Mouse (Mus musculus) liver, embryonic 15.5 days (tissue): ENCODE results near the gene Arl2. TPM values are rescaled to one million over a fixed set of nuclear protein-coding genes. Genes with fewer than 3 reads are reported as not detected.

ENCODE experiments used
- polyA plus RNA-seq: library from polyadenylated mRNA; unstranded; fragments of >200 nt; fragmentation: Nextera tagmentation; extraction: Ambion mirVana; gene quantifications from 2 replicates; pipeline ENCODE4 v1.2.1, GENCODE M21; 2015

Arl2 gene
- polyA plus RNA-seq, 1 experiment from 2014 or later = 28.8 TPM

Other genes with a start within 250 kb of the Arl2 start
- 2.8 and 2.9 TPM in 2 replicates for gene Tigd3, start 247.4 kb downstream of the Arl2 start, polyA plus RNA-seq
- 52.7 and 59.4 TPM in 2 replicates for gene Dpf2, start 228.5 kb downstream of the Arl2 start, polyA plus RNA-seq
- 2.9 and 3.1 TPM in 2 replicates for gene Cdc42ep2, start 216.7 kb downstream of the Arl2 start, polyA plus RNA-seq
- gene Pola2, start 177.3 kb downstream of the Arl2 start, polyA plus RNA-seq = 53.8 and 58.9 TPM in 2 replicates
- gene Slc22a20, start 155.4 kb downstream of the Arl2 start, polyA plus RNA-seq = 0.05 TPM in 1 of 2 replicates, not detected in the other
- gene Capn1, start 125.7 kb downstream of the Arl2 start, polyA plus RNA-seq = 25.1 and 26.1 TPM in 2 replicates
- gene Syvn1, start 95.0 kb downstream of the Arl2 start, polyA plus RNA-seq = 13.3 and 17.3 TPM in 2 replicates
- gene Mrpl49, start 83.8 kb downstream of the Arl2 start, polyA plus RNA-seq = 39.5 and 41.8 TPM in 2 replicates
- gene Fau, start 83.7 kb downstream of the Arl2 start, polyA plus RNA-seq = 401 and 446 TPM in 2 replicates
- 19.1 and 19.5 TPM in 2 replicates for gene Znhit2, start 80.4 kb downstream of the Arl2 start, polyA plus RNA-seq
- gene Tm7sf2, start 73.2 kb downstream of the Arl2 start, polyA plus RNA-seq = 49.1 and 50.2 TPM in 2 replicates
- gene Vps51, start 64.3 kb downstream of the Arl2 start, polyA plus RNA-seq = 27.3 and 30.8 TPM in 2 replicates
- not detected in 2 replicates for gene Tmem262, start 61.5 kb downstream of the Arl2 start, polyA plus RNA-seq
- 0.48 and 0.67 TPM in 2 replicates for gene Gm28374, start 59.3 kb downstream of the Arl2 start, polyA plus RNA-seq
- gene Zfpl1, start 56.6 kb downstream of the Arl2 start, polyA plus RNA-seq = 19.7 and 24.4 TPM in 2 replicates
- 34.5 and 35.4 TPM in 2 replicates for gene Cdca5, start 56.6 kb downstream of the Arl2 start, polyA plus RNA-seq
- gene AC131692.1, start 47.1 kb downstream of the Arl2 start, polyA plus RNA-seq = 0.23 and 0.25 TPM in 2 replicates
- gene Naaladl1, start 35.8 kb downstream of the Arl2 start, polyA plus RNA-seq = 3.5 and 3.7 TPM in 2 replicates
- gene Sac3d1, start 22.9 kb downstream of the Arl2 start, polyA plus RNA-seq = 23.2 and 24.0 TPM in 2 replicates
- gene Snx15, start 13.2 kb downstream of the Arl2 start, polyA plus RNA-seq = 58.5 and 66.0 TPM in 2 replicates
- gene Batf2, start 565 bp downstream of the Arl2 start, polyA plus RNA-seq = 0.17 and 0.44 TPM in 2 replicates
- not detected in 2 replicates for gene Majin, start 42.8 kb upstream of the Arl2 start, polyA plus RNA-seq
- 0.15 and 0.28 TPM in 2 replicates for gene Gpha2, start 84.8 kb upstream of the Arl2 start, polyA plus RNA-seq
- gene Ppp2r5b, start 94.3 kb upstream of the Arl2 start, polyA plus RNA-seq = 3.3 and 5.0 TPM in 2 replicates
- 4.7 and 5.8 TPM in 2 replicates for gene Atg2a, start 100.1 kb upstream of the Arl2 start, polyA plus RNA-seq
- gene Ehd1, start 135.2 kb upstream of the Arl2 start, polyA plus RNA-seq = 64.0 and 69.3 TPM in 2 replicates
- 0.21 and 0.38 TPM in 2 replicates for gene Cdc42bpg, start 164.9 kb upstream of the Arl2 start, polyA plus RNA-seq
- gene Men1, start 193.4 kb upstream of the Arl2 start, polyA plus RNA-seq = 25.1 and 25.4 TPM in 2 replicates
- gene Map4k2, start 199.6 kb upstream of the Arl2 start, polyA plus RNA-seq = 7.7 and 9.1 TPM in 2 replicates
- 64.3 and 68.8 TPM in 2 replicates for gene Sf1, start 222.1 kb upstream of the Arl2 start, polyA plus RNA-seq
- 6.4 and 9.2 TPM in 2 replicates for gene Pygm, start 242.9 kb upstream of the Arl2 start, polyA plus RNA-seq